Mouse (Mus musculus) kidney, postnatal 25 days (tissue): ENCODE measurements around the gene Slc25a45.

Experiments used
- DNase-seq, 2 experiments: peaks; one replicate each; pipeline ENCODE4 v3.0.0; 2021; ENCODE audit warnings: mixed read lengths in 2 of 2

Slc25a45 gene

DNA sequence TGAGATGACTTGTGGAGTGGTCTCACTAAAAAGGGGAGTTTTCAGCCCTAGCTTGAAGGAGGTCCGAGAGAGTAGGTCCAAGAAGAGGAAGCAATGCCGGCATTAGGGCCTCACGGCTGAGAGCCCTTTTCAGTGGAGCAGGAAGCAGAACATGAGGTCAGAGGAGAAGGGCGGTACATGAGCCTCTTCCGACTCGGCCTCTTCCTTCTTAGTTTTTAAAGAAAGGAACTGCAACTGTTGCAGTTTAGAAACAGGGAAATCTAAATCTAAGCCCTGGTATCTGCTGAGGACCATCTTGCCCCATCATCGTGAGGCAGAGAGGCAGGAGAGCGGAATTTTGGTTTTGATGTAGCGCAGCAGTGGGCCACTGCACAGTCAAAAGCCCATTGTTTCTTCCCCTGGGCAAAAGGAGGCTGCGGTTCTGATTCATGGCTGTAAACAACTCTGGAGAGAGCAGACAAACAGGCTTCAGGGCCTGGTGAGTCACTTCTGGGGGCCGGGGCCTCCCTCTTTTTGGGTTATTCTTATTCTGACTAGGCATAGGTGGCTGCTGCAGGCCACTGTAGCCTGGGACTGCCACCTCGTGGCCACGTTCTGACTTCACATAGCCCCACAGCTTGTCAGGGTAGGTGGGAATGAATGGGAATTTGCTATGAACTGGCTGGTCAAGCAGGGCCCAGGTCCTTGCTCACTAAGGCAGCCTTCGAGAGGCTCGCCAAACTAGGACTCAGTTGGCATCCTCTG is at the start of gene Slc25a45:
Gene Slc25a45 (plus strand): TSS at position 191 of the 744 bp plus-strand sequence.
- peak; percentile 79 to 86 for DNase-seq

DNA sequence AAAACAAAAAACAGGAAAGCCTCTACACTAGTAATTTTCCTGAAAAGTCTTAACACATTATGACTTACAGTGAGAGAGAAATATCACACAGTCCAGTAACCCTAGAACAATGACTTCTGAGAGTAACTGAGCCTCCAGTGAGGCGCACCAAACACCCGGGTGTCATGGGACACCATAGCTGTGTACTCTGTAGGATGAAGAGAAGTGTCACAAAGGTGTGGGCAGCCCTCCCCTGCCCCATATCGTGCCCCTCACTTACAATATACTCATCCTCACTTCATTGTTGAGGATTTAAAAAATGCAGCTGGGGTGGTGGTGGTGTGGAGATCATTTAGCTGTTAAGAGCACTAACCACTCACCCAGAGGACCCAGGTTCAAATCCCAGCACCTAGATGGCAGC is 49.5 kb upstream of the Slc25a45 start:
- no peak for DNase-seq

DNA sequence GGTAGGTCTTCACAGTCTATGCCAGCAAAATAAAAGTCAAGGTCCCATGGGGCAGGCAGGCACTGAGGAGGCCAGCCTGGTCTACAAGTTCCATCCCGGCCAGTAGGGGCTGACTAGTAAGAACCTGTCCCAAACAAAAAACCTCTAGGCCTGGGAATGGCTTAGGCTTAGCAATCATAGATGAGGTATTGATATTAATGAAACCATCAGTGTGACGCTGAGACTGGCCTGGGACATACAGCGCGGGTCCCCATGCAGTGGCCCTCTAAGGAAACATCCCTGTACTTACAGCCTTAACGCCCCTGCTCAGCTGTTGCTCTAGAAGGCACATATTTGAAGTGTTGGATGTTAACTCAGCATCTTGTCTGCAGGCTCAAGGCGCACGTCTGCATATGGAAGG is 48.7 kb upstream of the Slc25a45 start:
- DNase-seq: no peak

DNA sequence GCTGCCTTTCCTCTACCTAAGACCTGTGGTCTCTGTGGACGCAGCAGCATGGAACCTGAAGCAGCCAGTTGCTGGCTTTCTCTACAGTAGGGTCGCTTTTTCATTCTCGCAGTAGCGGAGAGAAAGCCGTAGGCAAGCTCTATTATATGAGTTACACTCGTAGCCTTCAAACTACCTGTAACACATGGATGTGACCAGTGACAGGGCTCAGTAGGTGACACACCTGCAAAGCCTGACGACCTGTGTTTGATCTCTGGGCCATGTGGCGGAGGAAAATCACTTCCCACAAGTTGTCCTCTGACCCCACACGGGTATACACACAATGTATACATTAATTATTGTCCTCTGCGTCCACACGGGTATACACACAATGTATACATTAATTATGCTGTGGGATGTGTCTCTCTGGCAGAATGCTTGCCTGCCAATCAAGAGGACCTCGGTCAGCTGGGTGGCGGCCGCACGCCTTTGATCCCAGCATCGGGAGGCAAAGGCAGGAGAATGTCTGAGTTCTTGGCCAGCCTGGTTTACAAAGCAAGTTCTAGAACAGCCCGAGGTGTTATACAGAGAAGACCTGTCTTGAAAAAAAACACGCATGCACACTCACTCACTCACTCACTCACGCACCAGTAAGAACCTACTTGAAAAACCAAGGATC is 47.5 kb upstream of the Slc25a45 start:
- DNase-seq: no peak

DNA sequence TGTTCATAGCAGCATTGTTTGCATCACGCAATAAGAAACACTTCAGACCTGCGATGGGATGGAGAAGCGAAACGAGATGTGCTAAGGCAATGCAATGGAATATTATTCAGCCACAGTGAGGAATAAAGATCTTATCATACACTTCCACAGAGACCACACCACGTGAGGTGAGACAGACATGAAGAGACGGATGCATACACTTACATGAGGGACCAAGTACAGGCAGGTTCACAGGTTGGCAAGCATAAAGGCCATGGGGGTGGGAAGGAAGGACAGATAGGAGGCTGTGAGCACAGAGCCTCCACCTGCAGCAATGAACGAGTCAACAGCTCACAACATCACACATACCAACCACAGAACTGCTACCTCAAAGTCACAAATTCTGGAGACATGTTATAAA is 46.8 kb upstream of the Slc25a45 start:
- DNase-seq: no peak

DNA sequence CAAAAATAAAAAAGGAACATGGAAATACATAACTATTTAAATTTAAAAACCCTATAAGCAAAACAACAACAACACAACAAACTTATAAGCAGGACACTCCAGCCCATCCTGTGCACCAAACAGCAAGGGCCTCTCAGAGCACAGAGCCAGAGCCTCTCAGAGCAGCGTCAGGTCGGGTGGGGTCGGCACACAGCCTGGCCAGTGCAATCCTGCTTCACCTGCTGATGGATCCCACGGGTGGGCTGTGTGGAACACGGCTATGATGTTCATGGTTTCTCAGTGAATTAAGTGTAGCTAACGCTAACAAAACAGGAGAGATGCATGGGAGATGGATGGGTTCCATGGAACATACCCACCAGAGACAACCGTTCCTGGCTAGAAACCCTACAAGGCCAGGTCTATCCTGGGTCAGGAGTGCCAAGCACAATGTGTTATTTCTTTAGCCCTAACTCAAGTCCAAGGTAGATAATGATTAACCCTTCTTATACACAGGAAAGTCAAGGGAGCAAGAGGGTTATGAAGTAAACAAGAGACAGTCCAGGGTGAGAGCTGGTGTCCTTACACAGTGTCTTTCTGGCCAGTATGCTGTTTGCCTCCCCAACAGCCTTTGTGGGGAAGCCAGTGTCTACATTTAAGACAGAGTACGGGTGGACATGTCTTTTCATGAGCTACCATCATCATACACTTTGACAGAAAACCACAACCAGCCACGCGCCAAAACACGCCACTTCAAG is 46.2 kb upstream of the Slc25a45 start:
- peak in 1 of 2 experiments; percentile 61 for DNase-seq

DNA sequence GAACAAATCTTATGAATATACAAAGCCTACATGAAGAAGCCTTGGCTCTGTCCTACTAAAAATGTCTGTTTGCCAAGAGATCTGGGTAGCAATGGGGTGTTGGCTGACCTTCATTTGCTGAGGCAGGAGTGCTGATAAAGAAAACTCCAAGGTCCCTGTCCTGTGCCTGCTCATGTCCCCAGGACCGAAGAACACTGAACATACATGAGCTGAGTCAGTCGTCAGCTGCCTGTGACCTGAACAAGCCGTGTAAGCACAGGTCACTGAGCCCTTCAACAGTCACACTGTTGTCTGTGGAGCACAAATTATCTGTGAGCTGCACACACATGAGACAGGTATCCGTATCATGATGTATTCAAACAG is 45.7 kb upstream of the Slc25a45 start:
- DNase-seq: no peak

DNA sequence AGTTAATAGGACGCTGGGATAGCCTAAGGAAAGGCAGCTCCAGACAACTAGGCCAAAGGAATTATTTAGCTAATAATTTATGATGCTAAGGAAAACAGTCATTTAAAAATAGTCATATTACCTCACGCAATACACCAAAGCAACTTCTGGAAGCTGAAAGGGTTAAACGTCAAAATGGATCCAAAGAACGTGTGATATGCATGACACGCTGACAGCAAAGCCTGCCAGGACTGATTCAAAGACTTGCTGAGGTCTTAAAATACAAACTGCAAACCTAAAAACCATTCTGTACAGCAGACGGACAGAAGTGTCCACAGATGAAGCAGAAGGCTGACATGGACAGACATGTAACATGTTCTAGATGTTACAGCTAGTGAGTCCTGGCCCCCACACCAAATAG is 45.3 kb upstream of the Slc25a45 start:
- no peak for DNase-seq

DNA sequence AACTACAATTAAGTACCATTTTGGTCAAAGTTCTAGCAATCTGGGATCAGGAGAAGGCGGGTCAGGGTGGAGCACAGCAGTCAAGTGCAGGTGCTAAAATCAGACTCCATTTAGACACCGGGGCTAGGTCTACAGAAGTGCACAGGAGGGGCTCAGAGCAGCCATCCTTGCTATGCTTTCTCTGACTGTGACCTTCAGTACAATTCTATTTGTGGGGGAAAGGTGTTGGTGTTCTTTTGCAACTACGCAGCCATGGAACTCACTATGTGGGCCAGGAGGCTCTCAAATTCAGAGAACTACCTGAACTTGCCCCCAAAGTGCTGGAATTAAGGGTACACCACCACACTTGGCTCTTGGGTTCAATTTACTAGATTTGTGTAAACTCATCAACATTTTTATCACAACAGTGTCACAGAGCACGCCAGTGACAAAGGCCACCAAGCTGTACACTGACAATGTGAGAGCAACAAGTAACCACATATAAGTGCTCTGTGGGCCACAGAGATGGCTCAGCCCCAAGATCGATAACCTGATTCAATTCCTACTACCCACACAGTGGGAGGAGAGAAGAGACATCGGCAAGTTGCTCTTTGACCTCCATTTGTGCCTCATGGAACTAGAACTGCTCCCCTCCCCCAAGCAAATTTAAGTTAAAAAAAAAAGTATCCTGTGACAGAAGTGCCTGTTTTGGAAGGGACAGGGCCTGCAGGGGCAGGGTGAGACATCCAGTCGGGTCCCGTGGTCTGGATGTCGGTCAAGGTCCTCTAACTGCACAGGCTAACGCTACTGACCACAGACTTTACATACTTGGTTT is 44.1 kb upstream of the Slc25a45 start:
- peak in 1 of 2 experiments; percentile 69 for DNase-seq

DNA sequence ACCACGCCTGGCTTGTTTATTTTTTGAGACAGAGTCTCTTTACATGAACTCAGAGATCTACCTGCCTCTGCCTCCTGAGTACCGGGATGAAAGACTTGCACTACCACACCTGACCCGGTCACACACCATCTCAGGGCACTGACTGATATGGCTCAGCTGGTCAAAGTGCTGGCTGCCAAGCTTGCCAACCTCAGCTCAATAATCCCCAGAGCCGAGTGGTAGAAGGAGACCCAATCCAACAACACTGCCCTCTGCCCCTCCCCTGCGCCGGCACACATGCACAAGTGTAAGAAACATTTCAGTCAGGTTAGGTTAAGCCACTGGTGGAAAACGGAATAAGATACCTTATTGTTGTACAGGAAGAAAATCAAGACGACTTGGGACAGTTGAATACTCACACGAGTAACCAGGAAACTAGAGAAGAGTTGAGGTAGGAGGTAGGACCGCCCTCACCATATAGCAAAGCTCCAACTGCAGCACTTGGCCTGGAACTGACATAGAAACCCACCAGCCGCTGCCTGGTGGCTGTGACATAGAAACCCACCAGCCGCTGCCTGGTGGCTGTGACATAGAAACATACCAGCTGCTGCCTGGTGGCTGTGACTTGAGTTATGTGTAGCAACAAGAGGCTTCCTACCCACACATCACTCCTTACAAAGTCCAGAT is 43.2 kb upstream of the Slc25a45 start:
- peak in 1 of 2 experiments; percentile 73 for DNase-seq

DNA sequence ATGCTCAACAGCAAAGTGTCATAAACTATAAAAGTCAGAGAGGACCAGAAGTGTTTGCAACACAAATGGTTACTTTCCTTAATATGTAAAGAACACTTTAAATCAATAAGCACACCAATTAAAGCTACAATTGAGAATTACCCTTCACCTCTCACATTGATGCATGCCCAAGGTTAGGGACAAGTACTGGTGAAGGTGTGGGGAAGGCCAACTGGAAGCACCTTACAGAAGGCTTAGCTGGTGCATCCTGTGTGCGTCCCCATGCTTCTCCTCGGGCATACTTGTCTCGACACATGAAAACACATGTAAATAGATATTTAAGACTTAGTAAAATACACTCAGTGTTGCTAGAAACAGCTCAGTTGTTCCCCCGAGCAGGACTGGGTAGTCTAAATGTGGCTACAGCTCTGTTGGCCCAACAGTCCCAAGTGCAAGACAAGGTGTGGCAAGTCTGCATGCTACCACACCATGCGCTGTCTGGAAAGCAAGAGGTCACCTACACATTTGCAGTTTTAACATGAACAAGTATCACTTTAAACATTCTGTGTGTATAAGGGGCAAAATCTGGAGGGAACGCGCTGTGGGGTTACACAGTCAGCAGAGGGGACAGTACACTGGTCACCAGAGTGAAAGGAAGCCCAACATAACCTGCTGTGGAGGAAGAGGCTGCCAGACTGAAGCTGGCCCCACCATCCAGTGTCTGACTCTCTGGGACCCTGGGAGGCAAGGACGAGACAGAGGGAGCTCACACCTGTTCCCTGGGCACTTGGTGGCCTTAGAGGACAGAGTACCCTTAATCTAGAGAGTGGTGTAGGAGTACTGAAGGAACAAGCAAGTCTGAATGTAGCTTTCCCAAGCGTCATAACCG is 42.3 kb upstream of the Slc25a45 start:
- DNase-seq: no peak

DNA sequence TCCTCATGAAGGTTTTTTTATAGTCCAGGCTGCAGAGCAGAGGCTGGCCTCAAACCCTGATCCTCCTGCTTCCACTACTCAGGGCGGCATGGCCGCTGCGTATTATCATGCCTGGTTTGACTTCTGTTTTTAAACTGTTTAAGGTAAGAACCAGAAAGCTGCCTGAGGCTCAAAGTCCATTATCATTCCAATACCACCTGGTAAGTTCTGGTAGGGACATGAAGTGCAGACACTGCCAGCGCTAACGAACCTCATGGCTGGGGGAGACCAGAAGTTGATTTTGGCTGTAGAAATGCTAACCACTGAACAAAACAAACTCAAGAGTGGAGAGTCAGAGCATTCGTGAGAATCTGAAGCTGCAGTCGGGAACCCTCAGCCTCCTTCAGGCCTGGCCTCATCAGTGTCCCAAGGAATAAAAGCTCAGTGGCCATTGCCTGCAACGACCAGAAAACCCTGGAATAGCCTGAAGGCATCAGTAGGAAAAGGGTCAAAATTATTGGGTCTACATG is 41.6 kb upstream of the Slc25a45 start:
- DNase-seq: no peak

DNA sequence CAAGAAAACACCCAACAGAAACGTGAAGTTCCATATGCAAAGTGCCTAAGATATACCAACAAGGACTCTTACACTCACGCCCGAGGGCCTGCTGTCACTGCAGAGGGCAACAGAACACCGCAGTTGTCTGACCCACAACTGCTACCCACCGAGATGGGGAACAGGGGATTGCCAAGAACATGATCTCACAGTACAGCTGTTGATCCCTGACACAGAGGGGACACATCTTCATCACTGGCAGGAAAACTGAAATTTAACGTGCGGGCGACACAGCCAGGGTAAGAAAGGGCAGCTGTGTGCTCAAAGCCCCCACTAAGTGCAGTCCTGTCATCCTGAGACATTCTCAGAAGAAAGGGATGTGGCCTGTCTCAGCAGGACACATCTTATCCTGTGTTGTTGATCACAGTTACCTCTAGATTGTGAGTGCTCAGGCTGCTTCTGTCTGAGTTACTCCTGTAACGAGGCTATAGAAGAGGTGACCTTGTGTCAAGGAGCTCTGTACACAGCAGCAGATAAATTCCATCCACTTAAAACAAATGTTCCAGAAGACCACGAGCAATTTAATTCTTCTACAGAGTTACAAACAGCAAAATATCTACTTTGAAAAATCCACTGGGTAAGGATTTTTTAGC is 40.6 kb upstream of the Slc25a45 start:
- no peak for DNase-seq

DNA sequence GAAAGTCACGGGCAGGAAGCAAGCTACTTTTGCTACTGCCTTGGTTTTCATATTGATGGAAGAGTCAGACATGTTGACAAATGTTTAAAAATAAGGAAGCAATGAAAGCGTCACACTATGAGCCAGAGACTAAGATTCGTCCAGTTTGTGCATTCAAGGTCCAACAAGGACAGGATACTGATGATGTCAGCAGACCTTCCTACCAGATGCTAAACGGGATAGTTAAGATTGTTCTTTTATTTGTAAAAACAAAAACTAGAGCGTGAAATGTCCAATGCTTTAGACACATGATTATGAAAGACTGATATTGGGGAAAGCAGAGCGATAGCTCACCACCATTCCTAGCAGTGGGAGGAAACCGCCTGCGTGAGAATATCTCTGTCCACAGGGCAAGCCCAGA is 40.0 kb upstream of the Slc25a45 start:
- no peak for DNase-seq

DNA sequence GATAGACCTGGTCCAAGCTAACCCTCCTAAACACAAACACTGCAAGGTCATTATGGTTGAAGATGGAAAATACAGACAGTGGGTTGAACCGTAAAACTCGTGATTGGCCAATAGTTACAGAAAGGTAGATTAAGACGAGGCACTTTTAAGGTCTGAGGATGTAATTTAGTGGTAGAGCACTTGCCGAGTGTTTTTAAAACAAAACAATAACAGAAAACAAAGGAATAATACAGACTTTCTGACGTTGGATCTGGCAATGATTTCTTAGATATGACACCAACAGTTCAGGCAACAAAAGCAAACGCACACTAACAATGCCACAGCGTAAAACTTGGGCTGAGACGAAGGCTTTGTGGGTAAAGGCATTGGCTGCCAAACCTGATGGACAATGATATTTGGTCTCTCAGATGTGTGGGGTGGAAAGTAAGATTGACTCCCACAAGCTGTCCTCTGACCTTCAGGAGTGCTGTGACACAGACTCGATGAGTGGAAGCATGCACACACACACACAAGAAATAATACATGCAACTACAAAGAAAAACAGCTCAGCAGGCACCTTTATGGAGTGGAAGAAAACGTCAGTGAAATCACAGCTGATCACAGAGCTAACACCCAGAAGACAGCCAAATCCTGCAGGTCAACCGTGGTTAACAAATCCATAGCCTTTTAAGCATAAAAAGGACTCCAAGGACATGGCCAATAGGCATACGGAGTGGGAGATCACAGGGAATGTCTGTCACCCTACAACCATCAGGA is 39.3 kb upstream of the Slc25a45 start:
- DNase-seq: peak in 1 of 2 experiments; percentile 42

DNA sequence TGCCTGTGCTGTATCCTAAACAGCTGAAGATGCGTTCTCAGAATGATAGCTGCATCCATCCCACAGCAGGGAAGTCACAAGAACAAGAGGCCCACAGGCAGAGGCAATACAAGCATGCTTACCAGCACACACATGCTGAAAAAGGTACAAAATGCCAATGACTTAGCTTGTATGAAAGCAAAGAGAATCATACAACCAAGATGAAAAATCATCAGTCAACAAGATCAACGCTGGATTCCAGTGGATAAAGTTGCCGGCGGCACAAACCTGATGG is 38.8 kb upstream of the Slc25a45 start:
- DNase-seq: no peak

DNA sequence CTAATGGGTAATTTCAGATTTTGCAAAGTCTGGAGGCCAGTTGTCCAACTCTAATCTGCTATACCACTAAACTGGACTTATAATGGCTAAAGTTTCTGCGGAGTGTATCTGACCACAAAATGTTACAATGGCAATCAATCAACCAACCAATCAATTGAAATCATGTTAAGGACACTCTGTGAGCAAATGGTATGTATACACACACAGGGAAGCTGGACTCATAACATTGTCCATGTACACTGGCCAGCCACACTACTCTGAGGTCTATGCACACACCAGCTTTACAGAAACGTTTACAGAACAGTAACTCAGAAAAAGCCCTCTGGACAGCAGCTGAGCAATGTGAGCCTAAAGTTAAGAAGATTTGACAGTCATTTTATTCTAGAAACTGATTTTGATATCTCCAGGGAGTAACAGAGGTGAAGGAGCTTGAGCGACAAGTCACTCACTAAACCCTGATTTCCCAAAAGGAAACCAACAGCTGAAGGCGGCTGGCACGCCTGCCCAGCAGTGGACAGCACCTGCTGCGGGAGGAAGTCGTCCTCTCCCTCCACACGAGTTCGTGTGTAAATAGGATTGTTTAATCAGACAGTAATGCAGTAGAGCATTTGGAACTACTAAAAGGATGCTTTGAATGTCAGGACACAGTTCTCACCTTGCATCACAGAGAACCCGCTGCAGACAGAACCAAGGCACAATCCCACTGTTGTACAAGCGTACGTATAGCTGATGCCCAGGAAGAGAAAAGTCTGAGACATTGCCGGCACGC is 38.1 kb upstream of the Slc25a45 start:
- DNase-seq: no peak

DNA sequence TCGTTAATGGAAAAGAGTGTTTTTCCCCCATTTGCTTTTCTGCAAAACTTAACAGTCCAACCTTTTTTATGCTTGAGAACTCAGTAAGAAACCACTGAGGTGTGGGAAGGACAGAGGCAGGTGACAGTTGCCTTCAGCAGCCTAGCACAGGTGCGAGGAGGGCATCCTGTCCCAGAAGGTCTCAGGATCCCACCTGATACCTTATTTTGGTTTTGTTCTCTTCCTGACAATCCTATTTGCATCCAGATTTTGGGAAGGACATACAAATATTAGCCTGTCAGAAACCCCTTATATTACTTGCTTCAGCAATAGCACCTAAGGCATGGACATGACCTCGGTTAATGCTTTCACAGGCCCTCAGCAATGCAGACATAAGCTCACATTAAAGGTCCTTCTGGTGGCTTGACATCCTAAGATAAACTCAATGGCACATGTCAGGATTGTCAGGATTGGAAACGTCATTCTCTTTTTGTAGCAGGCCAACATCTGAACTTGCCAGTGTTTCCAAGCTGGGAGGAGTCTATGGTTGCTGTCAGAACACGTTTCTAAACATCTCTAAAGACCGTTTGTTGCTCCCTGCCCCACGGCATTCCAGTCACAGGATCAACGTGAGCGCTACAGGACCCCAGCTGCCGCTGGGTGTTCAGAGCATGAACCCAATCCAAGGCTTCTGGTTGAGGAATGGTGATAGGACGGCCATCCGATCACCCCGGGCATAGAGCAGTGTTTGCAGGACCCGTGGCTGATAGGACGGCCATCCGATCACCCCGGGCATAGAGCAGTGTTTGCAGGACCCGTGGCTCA is 37.3 kb upstream of the Slc25a45 start:
- peak in 1 of 2 experiments; percentile 74 for DNase-seq
